Mouse (Mus musculus) embryonic facial prominence, embryonic 13.5 days (tissue): Measurements from ENCODE around the gene Leng9. TPM values are rescaled to one million over a fixed set of nuclear protein-coding genes. Genes with fewer than 3 reads are reported as not detected.
A peak's percentile ranks its signal among the peaks of the same experiment; 100 is the strongest.

Source experiments
- ATAC-seq: fragments of 200-750 bp; cut with Nextera tagmentation; 2 replicates; pipeline ENCODE4 v1.8.0; 2017; ENCODE audit warnings: low read depth; ENCODE audit not compliant: insufficient number of reproducible peaks, insufficient read depth, low FRiP score, low TSS enrichment
- H3K27ac ChIP-seq: fragments of 300-500 bp; sonication (generic); 2 replicates; pipeline ENCODE4 v1.5.1; 2015; ENCODE audit warnings: moderate library complexity, mild to moderate bottlenecking, inconsistent platforms
- H3K27me3 ChIP-seq: fragments of 300-500 bp; sonication (generic); 2 replicates; pipeline ENCODE4 v1.6.1; 2015; ENCODE audit warnings: mild to moderate bottlenecking, inconsistent platforms
- H3K36me3 ChIP-seq: fragments of 300-500 bp; sonication (generic); 2 replicates; pipeline ENCODE4 v1.6.1; 2015; ENCODE audit warnings: mild to moderate bottlenecking, inconsistent platforms
- H3K4me1 ChIP-seq: fragments of 300-500 bp; sonication (generic); 2 replicates; pipeline ENCODE4 v1.6.1; 2015; ENCODE audit warnings: inconsistent platforms
- H3K4me2 ChIP-seq: fragments of 300-500 bp; sonication (generic); 2 replicates; pipeline ENCODE4 v1.6.1; 2015; ENCODE audit warnings: moderate library complexity, mild to moderate bottlenecking, inconsistent platforms
- H3K4me3 ChIP-seq: fragments of 300-500 bp; sonication (generic); 2 replicates; pipeline ENCODE4 v1.5.1; 2015; ENCODE audit warnings: mild to moderate bottlenecking, inconsistent platforms
- H3K9ac ChIP-seq: fragments of 300-500 bp; sonication (generic); 2 replicates; pipeline ENCODE4 v1.6.1; 2015; ENCODE audit warnings: mild to moderate bottlenecking, inconsistent platforms
- H3K9me3 ChIP-seq: fragments of 300-500 bp; sonication (generic); 2 replicates; pipeline ENCODE4 v1.6.1; 2016; ENCODE audit warnings: inconsistent platforms
- WGBS: fragments of 180-500 bp; shearing (Covaris S2); methylation state at CpG from one replicate; pipeline ENCODE4 v1.1.7; 2015; ENCODE audit warnings: mixed read lengths; 5-methylcytosine and 5-hydroxymethylcytosine counted together
- polyA plus RNA-seq: library from polyadenylated mRNA; unstranded; fragments of >200 nt; fragmentation: Nextera tagmentation; extraction: Ambion mirVana; gene quantifications from 2 replicates; pipeline ENCODE4 v1.2.1, GENCODE M21; 2015

The Leng9 gene
- polyA plus RNA-seq, 1 experiment from 2014 or later: 5.4 TPM

- H3K4me3 ChIP-seq: peak overlapping the region; percentile 67
- no peak overlapping the region for H3K27ac ChIP-seq
- peaks cover 34% of the 10 kb centered on the region for H3K36me3 ChIP-seq
- no peaks in the 10 kb centered on the region for H3K9me3 ChIP-seq
- ATAC-seq: no peak
- H3K9ac ChIP-seq: no peak overlapping the region
- H3K4me2 ChIP-seq: peak overlapping the region; percentile 85
- WGBS: 25% methylated on average over 14 of the region's 14 CpGs
- peaks cover 29% of the 10 kb centered on the region for H3K4me1 ChIP-seq
- peaks cover 11% of the 10 kb centered on the region for H3K27me3 ChIP-seq
Observed at GRCm38 (mm10) chr7:4150811-4151221, 642 bp upstream of the Leng9 start.

GRCm38 (mm10) chr7:4149209-4150054 lies 742 bp downstream of the Leng9 start:
- ATAC-seq: peak; percentile 67
- Histone ChIP-seq H3K4me3 (peak overlapping the region; percentile 67), H3K36me3 (peaks cover 48% of the 10 kb centered on the region)

GRCm38 (mm10) chr7:4148341-4149208 lies 1.6 kb downstream of the Leng9 start:
- peaks cover 56% of the 10 kb centered on the region for H3K36me3 ChIP-seq

More at GRCm38 (mm10) chr7:4149209-4150054, 742 bp downstream of the Leng9 start:
- Histone ChIP-seq H3K27me3 (peaks cover 11% of the 10 kb centered on the region), H3K4me1 (peaks cover 29% of the 10 kb centered on the region), H3K9me3 (no peaks in the 10 kb centered on the region), H3K27ac (peak overlapping the region; percentile 92), H3K9ac (peak overlapping the region; percentile 83), H3K4me2 (peak overlapping the region; percentile 85)
- under 1% methylated on average over 64 of the region's 64 CpGs for WGBS

DNA sequence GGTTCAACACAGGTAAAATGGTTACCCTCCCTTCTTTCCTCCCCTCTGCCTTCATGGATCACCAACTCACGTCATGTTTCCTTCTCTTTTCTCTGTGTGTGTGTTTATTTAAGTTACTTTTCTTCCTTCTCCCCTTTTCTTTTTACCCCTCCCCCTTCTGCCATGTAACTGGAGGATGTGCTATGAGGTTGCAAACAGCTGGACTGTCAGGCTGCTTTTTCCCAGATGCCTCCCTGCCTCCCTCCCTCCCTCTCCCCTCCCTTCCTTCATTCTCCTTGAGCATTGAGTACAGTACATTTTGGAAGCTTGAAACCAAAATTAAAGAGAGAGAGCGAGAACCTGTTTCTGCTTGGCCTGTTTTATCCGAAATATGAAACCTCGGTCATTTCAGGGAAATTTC lies 2.3 kb downstream of the Leng9 start:
- H3K4me3 ChIP-seq: no peak overlapping the region
- 70% methylated on average over 4 of the region's 4 CpGs for WGBS
- H3K9me3 ChIP-seq: no peaks in the 10 kb centered on the region
- H3K4me1 ChIP-seq: peaks cover 29% of the 10 kb centered on the region
- H3K27ac ChIP-seq: peak overlapping the region; percentile 92; the same call in 1 of the 2 replicates
- ATAC-seq: no peak
- H3K36me3 ChIP-seq: peaks cover 63% of the 10 kb centered on the region
- H3K9ac ChIP-seq: no peak overlapping the region
- peaks cover 11% of the 10 kb centered on the region for H3K27me3 ChIP-seq
- H3K4me2 ChIP-seq: peak overlapping the region; percentile 85; the same call in 1 of the 2 replicates

More at GRCm38 (mm10) chr7:4148341-4149208, 1.6 kb downstream of the Leng9 start:
- peak overlapping the region; percentile 67 for H3K4me3 ChIP-seq
- peak overlapping the region; percentile 92 for H3K27ac ChIP-seq
- H3K4me2 ChIP-seq: peak overlapping the region; percentile 85
- peak overlapping the region; percentile 83 for H3K9ac ChIP-seq
- ATAC-seq: no peak
- H3K27me3 ChIP-seq: peaks cover 11% of the 10 kb centered on the region
- WGBS: 26% methylated on average over 18 of the region's 18 CpGs
- peaks cover 29% of the 10 kb centered on the region for H3K4me1 ChIP-seq
- H3K9me3 ChIP-seq: no peaks in the 10 kb centered on the region

GRCm38 (mm10) chr7:4147371-4147770 lies 2.8 kb downstream of the Leng9 start:
- no peak overlapping the region for H3K9ac ChIP-seq
- H3K9me3 ChIP-seq: no peaks in the 10 kb centered on the region
- no peak for ATAC-seq
- H3K4me1 ChIP-seq: peaks cover 29% of the 10 kb centered on the region
- no peak overlapping the region for H3K27ac ChIP-seq
- H3K4me2 ChIP-seq: no peak overlapping the region
- 92% methylated on average over 20 of the region's 20 CpGs for WGBS
- peaks cover 8% of the 10 kb centered on the region for H3K27me3 ChIP-seq
- peaks cover 68% of the 10 kb centered on the region for H3K36me3 ChIP-seq
- H3K4me3 ChIP-seq: no peak overlapping the region

DNA sequence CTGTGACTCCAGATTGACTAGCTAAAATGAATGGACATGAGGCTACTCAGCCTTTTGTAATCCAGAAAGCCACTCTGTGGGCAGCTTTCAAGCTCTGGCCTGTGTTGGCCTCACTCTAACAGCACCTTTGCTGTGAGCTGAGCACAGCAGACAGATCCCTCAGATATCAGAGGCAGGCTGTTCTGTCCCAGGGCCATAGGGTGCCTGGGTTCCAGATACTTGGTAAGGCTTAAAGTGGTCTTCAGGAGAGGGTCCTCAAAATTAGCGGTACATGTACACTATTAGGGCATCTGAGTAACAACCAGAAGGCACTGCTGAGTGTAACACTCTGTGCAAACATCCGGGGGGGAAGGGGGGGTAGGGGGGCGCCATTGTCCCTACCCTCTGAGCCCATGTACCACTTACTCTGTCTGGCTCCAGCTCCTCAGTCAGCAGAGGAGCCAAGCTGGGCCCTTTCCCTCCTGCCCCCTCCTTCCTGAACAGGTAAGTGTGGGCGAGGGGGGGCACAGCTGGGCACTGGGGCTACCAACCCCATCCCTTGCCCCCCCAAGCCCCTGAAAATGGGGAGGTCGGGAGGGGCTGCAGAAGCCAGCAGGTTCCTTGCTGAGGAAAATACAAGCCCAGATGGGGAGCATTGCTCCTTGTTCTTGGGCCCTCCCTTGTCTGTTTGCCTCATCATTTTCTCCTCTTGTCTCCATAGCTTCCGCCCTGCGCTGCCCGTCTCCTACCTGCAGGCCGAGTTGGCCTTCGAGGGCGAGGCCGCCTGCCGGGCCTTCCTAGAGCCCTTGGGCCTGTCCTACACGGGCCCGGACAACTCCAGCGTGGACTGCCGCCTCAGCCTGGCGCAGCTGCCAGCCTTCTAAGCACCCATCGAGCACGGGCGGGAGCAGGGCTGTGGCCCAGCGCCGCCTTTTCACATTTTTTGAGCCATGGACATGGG lies 3.7 kb downstream of the Leng9 start:
- H3K36me3 ChIP-seq: peaks cover 75% of the 10 kb centered on the region
- H3K4me2 ChIP-seq: no peak overlapping the region
- no peak overlapping the region for H3K4me3 ChIP-seq
- no peak for ATAC-seq
- H3K27me3 ChIP-seq: peaks cover 6% of the 10 kb centered on the region
- H3K4me1 ChIP-seq: peaks cover 29% of the 10 kb centered on the region
- no peak overlapping the region for H3K27ac ChIP-seq
- no peaks in the 10 kb centered on the region for H3K9me3 ChIP-seq
- no peak overlapping the region for H3K9ac ChIP-seq
- 93% methylated on average over 23 of the region's 23 CpGs for WGBS

DNA sequence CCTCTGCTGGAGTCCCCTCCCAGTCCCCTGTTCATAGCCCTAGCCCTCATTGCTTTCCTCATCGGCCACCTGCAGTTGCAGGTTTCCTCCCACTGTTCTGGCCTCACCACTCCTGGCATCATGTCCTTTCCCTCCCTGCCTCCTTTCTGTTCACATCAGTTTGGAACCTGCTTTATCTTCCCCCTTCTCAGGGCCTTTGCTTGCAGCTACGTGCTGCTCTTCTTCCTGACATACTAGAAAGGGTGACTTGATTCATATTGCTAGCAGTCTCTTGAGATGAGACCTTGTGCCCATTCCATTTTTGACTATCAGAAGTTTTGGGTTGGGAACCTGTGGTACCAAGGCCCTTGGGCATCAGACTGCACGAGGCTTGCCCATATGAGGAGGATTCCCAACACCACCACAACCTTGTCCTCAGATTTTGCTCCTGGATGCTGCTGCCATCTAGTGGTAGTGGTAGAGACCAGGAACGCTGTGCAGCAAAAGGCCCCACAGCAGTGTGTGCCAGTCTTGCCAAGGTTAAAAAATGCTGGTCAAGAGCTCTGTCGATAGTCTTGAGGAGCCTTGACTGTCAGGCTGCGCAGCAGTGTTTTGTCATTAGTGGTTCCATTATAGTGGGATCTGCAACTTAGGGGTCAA lies 4.5 kb downstream of the Leng9 start:
- Histone ChIP-seq H3K9ac (no peak overlapping the region), H3K36me3 (peaks cover 77% of the 10 kb centered on the region), H3K27me3 (no peaks in the 10 kb centered on the region; the same call in 1 of the 2 replicates), H3K4me1 (peaks cover 27% of the 10 kb centered on the region), H3K9me3 (no peaks in the 10 kb centered on the region), H3K4me2 (no peak overlapping the region), H3K27ac (no peak overlapping the region), H3K4me3 (no peak overlapping the region)
- WGBS: 64% methylated on average over 6 of the region's 6 CpGs
- ATAC-seq: no peak

DNA sequence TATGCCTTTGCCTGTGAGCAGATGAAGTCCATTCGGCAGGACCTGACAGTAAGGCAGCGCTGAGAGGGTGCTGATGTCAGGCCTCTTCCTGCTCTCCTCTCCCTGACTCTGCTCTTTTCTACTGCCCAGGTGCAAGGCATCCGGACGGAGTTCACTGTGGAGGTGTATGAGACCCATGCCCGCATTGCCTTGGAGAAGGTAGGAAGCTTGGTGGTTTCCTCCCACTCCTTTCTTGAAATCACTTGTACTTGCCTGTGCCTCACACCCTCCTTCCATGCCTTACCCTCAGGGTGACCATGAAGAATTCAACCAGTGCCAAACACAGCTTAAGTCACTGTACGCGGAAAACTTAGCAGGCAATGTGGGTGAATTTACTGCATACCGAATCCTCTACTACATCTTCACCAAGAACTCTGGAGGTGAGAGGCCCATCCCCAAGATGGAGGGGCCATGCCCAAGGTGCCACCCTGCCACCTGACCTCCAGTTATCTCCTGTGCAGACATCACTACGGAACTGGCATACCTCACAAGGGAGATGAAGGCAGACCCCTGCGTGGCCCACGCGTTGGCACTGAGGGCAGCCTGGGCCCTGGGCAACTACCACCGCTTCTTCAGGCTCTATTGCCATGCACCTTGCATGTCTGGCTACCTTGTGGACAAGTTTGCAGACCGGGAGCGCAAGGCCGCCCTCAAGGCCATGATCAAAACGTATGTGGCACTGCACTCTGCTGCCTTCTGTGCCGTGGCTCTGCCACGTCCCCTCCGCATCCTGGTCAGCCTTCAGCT lies 5.2 kb downstream of the Leng9 start:
- Histone ChIP-seq H3K36me3 (peaks cover 84% of the 10 kb centered on the region), H3K9me3 (no peaks in the 10 kb centered on the region), H3K27ac (no peak overlapping the region), H3K4me2 (no peak overlapping the region), H3K9ac (no peak overlapping the region), H3K27me3 (no peaks in the 10 kb centered on the region), H3K4me1 (peaks cover 20% of the 10 kb centered on the region), H3K4me3 (no peak overlapping the region)
- ATAC-seq: no peak
- 93% methylated on average over 20 of the region's 20 CpGs for WGBS

GRCm38 (mm10) chr7:4144046-4144445 lies 6.1 kb downstream of the Leng9 start:
- Histone ChIP-seq H3K9ac (no peak overlapping the region), H3K4me1 (peaks cover 17% of the 10 kb centered on the region), H3K9me3 (no peaks in the 10 kb centered on the region), H3K4me2 (no peak overlapping the region), H3K27me3 (no peaks in the 10 kb centered on the region), H3K36me3 (peaks cover 93% of the 10 kb centered on the region), H3K4me3 (no peak overlapping the region), H3K27ac (no peak overlapping the region)
- ATAC-seq: no peak
- WGBS: 98% methylated on average over 13 of the region's 13 CpGs

GRCm38 (mm10) chr7:4143506-4143905 lies 6.7 kb downstream of the Leng9 start:
- no peak for ATAC-seq
- no peak overlapping the region for H3K4me2 ChIP-seq
- WGBS: 94% methylated on average over 19 of the region's 19 CpGs

More at GRCm38 (mm10) chr7:4143506-4143905, 6.7 kb downstream of the Leng9 start:
- H3K4me1 ChIP-seq: peaks cover 14% of the 10 kb centered on the region
- H3K36me3 ChIP-seq: peaks cover 98% of the 10 kb centered on the region
- no peak overlapping the region for H3K4me3 ChIP-seq
- no peaks in the 10 kb centered on the region for H3K9me3 ChIP-seq
- H3K27me3 ChIP-seq: no peaks in the 10 kb centered on the region
- H3K27ac ChIP-seq: no peak overlapping the region
- no peak overlapping the region for H3K9ac ChIP-seq
